Mouse (Mus musculus) 416B (cell line): Measurements from ENCODE around the gene Psme2.
A peak's percentile ranks its signal among the peaks of the same experiment; 100 is the strongest.

Experiments
- DNase-seq: peaks from one replicate; pipeline ENCODE4 v3.0.0; 2011; ENCODE audit warnings: low read depth

The Psme2 gene

GRCm38 (mm10) chr14:55590748-55591330 is at the start of gene Psme2:
Psme2 (minus strand) TSS chr14:55591113.
- peak; percentile 99 for DNase-seq

- no peak for DNase-seq
Measured at GRCm38 (mm10) chr14:55637795-55638194, 46.9 kb upstream of the Psme2 start, which contains the start of gene Gm49378. Gm49378 (minus strand) TSS chr14:55637895.

DNA sequence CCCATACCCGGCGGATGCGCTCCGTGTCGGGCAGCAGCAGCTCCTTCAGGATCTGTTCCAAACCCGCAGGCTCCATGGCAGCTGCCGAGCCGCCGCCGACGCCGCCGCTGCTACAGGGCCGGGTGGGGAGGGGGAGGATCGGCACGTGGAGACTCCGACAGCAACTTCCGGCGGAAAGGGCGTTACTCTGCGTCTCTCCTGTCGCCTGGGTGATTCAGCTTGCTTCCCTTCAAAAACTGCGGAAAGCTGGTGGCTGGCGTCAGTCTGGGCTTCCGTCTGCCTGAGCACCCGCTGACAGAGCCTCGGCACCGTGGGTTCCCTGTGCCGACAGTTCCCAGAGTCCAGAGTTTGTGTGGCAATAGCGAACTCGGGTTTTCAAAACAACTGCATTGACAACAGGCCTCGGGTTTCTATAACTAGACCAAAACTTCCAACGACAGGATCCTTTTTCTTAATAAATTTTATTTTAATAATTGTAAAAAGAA is 44.7 kb upstream of the Psme2 start, which contains the start of gene Ipo4:
TSS of gene Ipo4 (minus strand) at position 435 of the 485 bp plus-strand sequence.
- peak; percentile 94 for DNase-seq

DNA sequence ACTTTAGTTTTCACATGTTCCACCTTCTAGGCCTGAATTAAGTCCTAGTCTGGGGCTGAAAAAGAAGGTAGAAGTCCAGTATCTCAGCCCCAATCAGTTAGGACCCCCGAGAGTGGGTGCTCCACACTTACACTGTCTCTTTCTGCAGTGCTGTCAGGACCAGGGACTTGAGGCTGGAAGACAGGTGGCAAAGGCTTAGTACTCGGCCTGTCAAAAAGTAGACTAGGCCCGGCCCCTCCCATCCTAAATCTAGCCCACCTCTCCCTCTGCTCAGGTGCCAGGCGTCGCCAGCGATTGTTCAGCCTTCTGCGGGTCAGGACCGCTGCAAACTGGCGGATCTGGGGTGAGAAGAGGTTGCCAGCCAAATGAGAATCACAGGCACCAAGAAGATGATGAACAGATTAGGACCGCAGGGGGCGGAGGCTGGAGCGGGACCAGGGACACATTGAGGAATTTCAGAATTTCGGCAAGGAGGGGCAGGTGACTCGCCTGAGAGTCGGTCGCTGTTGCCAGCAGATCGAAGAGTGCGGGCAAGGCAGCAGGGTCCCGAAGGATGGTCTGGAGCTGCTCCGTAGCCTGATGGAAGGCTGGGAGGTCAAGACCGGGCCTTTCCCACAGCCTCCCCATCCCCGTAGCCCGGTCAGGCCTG is 44.1 kb upstream of the Psme2 start:
- DNase-seq: peak; percentile 39

GRCm38 (mm10) chr14:55629312-55629711 is 38.4 kb upstream of the Psme2 start:
- DNase-seq: peak; percentile 46

DNA sequence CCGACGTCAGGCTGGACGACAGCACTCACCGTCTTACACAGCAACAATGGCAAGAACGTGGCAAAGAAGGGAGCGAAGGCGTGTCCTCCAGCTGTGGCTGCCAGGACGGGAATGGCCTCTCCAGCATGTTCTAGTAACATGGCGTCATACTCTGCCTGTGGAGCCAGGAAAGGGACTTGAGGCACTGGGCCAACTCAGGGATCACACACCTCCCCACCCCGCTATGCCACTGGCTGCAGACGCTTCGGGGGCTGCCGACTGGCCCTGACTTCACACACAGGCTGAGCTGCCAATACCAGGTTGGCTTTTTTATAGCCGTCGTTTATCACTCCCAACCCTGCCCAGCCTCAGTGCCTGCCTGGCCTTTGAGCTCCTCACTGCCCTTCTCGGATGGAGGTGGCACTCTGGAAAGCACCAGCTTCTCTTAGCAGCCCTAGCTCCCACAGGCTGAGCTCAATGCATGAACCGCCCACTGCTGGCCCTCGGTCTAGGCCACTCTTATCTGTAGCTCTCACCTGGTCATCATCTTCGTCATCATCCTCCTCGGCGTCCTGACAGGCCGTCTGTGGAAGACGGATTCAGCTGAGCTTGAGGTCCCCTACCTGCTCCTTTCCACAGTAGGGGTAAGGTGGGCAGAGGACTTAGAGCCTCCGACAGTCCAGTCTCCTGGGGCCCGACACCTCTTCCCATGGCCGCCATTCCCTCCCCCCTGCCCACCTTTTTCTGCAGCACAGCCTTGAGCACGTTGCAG is 37.3 kb upstream of the Psme2 start:
- no peak for DNase-seq

DNA sequence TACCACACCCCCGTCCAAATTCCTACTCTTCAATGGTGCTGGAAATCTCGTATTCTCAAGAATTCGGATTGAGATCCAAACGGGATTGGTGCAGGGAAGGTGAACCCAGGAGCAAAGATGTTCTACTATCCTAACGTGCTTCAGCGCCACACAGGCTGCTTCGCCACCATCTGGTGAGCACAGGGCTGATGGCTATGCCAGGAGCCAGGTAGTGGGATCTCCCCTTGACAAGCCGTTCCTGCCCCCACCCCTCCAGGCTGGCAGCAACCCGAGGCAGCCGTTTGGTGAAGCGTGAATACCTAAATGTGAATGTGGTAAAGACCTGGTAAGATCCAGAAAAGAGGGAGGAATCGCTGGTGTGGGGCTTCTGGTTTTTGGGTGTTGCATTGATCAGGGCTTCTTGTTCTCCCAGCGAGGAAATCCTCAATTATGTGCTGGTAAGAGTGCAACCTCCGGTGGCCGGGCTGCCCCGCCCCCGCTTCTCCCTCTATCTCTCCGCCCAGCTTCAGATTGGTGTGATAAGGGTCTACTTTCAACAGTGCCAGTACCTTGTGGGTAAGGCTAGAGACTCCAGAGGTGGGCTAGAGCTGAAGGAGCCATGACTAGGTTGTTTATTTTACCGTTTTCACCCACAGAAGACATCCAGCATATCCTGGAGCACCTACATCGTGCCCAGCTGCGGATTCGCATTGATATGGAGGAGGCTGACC is 27.7 kb upstream of the Psme2 start:
- peak; percentile 80 for DNase-seq

GRCm38 (mm10) chr14:55617822-55618221 is 26.9 kb upstream of the Psme2 start, which contains the start of gene Rec8:
Rec8 (plus strand) TSS chr14:55618037.
- no peak for DNase-seq

GRCm38 (mm10) chr14:55616844-55617243 is 25.9 kb upstream of the Psme2 start:
- no peak for DNase-seq

DNA sequence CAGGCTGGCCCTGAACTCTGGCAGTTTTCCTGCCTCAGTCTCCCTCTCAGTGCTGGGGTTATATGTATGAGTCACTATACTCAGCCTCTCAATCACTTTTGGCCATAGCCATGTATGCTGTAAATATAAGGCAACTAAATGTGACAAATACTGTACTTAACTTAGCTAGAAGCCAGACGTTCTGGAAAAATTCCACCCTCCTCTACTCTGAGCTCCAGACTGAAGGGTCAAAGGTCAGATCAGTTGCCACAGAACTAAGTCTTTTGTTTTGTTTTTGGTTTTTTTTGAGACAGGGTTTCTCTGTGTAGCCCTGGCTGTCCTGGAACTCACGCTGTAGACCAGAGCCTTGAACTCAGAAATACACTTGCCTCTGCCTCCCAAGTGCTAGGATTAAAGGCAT is 25.0 kb upstream of the Psme2 start:
- no peak for DNase-seq

GRCm38 (mm10) chr14:55614565-55615178 is 23.8 kb upstream of the Psme2 start:
- no peak for DNase-seq

GRCm38 (mm10) chr14:55613346-55613745 is 22.4 kb upstream of the Psme2 start:
- no peak for DNase-seq

GRCm38 (mm10) chr14:55608339-55608738 is 17.4 kb upstream of the Psme2 start:
- no peak for DNase-seq

DNA sequence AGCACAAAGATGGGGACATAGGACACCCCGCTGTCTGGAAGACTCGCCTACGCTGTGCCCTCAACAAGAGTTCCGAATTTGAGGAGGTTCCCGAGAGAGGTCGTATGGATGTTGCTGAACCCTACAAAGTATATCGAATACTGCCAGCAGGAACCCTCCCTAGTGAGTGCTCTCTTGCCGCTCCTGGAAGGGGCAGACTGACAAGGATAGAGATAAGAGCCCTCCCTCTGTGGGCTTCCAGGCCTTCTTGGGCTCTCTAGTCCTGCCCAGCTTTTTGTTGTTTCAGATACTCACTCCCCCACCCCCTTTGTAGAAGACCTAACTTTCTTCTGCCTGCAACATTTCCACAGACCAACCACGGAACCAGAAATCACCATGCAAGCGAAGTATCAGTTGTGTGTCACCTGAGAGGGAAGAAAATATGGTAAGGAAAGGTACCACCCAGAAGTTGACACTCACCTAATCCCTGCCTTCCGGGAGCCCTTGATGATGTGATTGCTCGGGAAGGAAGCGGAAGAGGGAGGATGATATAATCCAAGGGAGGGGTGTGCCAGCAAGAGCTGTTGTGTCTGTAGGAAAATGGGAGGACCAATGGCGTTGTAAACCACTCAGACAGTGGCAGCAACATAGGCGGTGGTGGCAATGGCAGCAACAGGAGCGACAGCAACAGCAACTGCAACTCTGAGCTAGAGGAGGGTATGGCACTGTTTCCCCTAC is 15.0 kb upstream of the Psme2 start:
- no peak for DNase-seq

DNA sequence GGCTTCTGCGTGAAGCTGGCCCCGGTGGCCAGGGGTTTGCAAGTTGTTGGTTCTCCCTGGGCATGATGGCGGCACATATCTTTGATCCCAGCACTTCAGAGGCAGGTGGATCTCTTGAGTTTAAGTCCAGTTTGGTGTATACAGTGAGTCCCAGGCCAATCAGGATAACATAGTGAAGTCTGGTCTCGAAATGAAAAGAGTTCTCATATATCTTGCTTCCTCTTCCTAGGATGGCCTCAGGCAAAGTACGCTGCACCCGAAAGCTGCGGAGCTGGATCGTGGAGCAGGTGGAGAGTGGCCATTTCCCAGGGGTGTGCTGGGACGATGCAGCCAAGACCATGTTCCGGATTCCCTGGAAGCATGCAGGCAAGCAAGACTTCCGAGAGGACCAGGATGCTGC is 13.9 kb upstream of the Psme2 start:
- DNase-seq: no peak

DNA sequence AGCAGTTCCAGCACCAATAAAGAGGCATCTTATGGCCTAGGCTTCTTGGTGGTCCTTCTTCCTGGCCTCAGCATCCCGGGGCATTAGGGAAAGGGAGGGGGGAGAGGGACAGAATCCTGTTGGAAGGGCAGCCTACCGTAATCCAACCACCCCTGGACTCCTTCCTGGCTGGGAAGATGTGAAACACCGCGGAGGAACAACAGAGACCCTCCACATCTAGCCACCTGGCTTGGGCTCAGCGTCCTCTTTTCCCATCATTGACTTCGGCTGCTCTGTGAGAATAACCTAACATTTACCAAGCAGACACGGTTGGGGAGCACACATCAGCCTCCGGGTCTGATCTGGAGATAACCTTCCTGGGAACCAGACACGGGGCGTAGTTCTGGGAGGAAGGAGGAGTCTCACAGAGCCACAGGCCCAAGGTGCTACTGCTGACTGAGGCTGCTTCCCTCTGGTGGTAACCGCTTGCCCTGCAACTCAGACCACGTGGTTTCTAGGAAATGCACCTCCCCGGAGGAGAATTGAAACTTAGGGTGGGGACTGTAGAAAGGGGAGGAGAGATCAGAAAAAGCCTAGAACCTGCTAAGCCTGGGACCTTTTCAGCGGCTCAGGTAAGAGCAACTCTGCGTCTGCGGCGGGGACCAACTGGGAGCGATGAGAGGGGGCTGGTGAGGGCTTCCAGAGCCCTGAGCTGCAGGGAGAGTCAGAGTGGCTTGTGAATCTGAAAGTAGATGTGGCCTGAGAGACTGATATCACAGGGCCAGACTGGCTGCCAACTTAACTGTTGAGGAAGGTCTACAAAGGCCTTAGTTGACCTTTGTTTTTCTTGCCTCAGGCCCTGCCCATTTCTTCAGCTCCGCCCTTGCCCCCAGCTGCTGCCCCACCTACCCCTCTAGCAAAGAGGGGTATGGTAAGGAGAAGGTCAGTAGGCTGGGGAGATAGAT is 13.0 kb upstream of the Psme2 start:
- DNase-seq: peak; percentile 97

DNA sequence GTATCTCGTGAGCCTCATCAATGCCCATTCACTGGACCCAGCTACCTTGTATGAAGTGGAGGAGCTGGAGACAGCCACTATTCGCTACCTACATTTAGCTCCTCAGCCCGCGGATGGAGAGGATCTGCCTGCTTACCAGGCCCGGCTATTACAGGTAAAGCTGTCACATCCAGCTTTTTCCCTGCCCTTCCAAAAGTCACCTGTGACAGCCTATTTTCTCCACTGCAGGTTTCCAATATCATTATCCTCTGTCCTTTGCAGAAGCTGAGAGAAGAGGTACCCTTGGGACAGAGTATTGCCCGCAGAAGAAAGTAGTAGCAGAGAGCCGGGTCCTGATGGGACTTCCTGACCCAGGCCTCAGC is 12.3 kb upstream of the Psme2 start, which contains the start of gene Irf9:
TSS of gene Irf9 (plus strand) at position 301 of the 362 bp plus-strand sequence.
- DNase-seq: no peak

DNA sequence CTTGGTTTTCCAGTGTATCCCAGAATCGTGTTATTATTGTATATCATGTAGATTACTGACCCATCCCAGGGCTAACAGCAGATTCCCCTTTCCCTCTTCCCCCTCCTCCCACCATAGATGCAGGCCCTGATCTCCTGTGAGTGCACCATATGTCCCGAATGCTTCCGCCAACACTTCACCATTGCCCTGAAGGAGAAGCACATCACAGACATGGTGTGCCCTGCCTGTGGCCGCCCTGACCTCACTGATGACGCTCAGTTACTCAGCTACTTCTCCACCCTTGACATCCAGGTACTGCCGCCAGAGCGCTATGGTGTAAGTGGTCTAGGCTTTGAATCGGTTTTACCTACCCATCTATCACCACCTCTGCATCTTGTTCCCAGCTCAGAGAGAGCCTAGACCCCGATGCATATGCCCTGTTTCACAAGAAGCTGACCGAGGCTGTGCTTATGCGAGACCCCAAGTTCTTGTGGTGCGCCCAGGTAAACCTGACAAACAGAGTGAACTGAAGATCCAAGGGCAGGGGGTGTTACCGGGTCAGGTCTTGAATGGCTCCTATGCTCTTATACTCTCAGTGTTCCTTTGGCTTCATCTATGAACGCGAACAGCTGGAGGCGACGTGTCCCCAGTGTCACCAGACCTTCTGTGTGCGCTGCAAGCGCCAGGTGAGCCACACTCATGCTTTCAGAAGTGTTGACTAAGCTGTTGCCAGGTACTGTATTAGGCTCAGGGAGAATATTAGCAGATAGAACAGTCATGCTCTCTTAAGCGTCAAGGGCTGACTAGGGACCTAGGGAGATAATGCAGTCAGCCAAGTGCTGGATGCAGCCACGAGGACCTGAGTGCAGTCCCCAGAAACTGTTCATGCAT is 7.8 kb upstream of the Psme2 start:
- DNase-seq: no peak
